Mouse (Mus musculus) testis, adult 2 months (tissue): ENCODE data around the gene Med27. TPM values are rescaled to one million over a fixed set of nuclear protein-coding genes. Genes with fewer than 3 reads are reported as not detected.
A peak's percentile ranks its signal among the peaks of the same experiment; 100 is the strongest.

Source experiments
- H3K27ac ChIP-seq: fragments of 200-500 bp; 2 replicates; pipeline ENCODE4 v1.5.1; 2012; ENCODE audit warnings: low read depth, low read length; ENCODE audit not compliant: control insufficient read depth, insufficient read depth
- H3K27me3 ChIP-seq: fragments of 200-500 bp; 2 replicates; pipeline ENCODE4 v1.6.1; 2012; ENCODE audit warnings: mild to moderate bottlenecking, low read length, moderate library complexity; ENCODE audit not compliant: control insufficient read depth, insufficient read depth
- H3K36me3 ChIP-seq: fragments of 200-500 bp; 2 replicates; pipeline ENCODE4 v1.6.1; 2012; ENCODE audit warnings: mild to moderate bottlenecking, low read length; ENCODE audit not compliant: control insufficient read depth, insufficient read depth
- H3K4me1 ChIP-seq: fragments of 200-500 bp; 2 replicates; pipeline ENCODE4 v1.6.1; 2012; ENCODE audit warnings: low read length; ENCODE audit not compliant: control insufficient read depth, insufficient read depth
- H3K4me3 ChIP-seq: fragments of 200-500 bp; 2 replicates; pipeline ENCODE4 v1.5.1; 2012; ENCODE audit warnings: low read depth, mild to moderate bottlenecking, low read length, moderate library complexity, mixed read lengths; ENCODE audit not compliant: control insufficient read depth
- CTCF ChIP-seq: fragments of 200-500 bp; IDR thresholded peaks from 2 replicates; pipeline ENCODE4 v1.5.1; 2012; ENCODE audit warnings: low read depth, mild to moderate bottlenecking, inconsistent platforms, low read length, moderate library complexity; ENCODE audit not compliant: control insufficient read depth, insufficient read depth, insufficient replicate concordance
- POLR2A ChIP-seq: fragments of 200-500 bp; IDR thresholded peaks from 2 replicates; pipeline ENCODE4 v1.6.1; 2012; ENCODE audit warnings: low read depth, mild to moderate bottlenecking, inconsistent platforms, low read length, moderate library complexity; ENCODE audit not compliant: control insufficient read depth
- polyA plus RNA-seq: library from polyadenylated mRNA; depleted of rRNA; stranded (reverse); fragments of >200 nt; gene quantifications from 2 replicates; pipeline ENCODE4 v1.2.3, GENCODE M21; 2012; rRNA removed

The Med27 gene
- 35.5 and 39.1 TPM in 2 replicates for polyA plus RNA-seq

DNA sequence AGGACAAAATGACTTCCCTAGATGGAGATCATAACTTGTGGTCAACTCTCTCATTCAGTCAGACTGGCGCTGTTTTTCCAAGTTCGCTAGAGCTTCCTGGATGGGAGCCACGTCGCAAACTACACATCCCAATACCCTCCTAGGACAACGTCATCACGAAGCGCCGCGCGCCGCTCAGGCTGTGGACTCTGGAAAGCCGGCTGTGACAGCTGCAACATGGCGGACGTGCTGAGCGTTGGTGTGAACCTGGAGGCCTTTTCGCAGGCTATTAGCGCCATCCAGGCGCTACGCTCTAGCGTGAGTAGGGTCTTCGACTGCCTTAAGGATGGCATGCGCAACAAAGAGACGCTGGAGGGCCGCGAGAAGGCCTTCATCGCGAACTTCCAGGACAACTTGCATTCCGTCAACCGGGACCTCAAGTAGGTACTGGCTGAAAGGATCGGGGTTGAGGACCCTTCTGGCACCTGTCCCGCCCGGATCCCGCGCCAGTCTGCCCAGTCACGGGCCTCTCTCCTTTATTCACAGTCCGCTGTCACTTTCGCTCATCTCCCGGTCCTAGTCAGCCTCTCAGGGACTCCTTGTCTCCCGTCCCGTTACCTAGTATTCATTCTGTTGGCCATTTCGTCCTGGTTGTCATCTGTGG is at the start of gene Med27:
TSS of gene Med27 (plus strand) at position 191 of the 643 bp plus-strand sequence.
- Histone ChIP-seq H3K4me1 (peaks cover 3% of the 10 kb centered on the region), H3K4me3 (peak within 1 kb of the TSS; percentile 100), H3K27ac (peak within 1 kb of the TSS; percentile 88), H3K27me3 (no peaks in the 10 kb centered on the region), H3K36me3 (no peaks in the 10 kb centered on the region; the same call in 1 of the 2 replicates)
- TF ChIP-seq POLR2A = peak; percentile 86
- peak; percentile 2; the same call in 1 of the 2 replicates for TF ChIP-seq CTCF

DNA sequence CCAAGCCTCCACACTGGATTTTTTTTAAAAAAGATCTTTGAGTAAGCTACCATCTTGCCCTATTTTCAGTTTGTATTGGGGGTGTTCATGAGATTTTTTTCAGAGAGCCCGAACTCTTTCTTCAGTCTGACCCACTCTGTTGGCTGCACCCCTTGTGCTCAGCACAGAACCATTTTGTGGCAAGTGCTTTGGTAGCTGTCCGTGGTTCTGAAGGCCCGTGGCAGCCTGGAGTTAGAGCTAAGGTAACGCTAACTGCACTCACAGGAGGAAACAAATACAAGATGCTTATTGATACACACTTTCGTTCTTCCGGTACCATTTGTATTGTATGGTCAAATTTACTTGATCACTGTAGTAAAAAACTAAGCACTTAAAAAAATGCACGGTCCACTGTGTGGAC is 36.7 kb upstream of the Med27 start:
- Histone ChIP-seq H3K27ac (no peak overlapping the region), H3K4me3 (no peak overlapping the region), H3K36me3 (no peaks in the 10 kb centered on the region), H3K27me3 (no peaks in the 10 kb centered on the region), H3K4me1 (no peaks in the 10 kb centered on the region)
- TF ChIP-seq CTCF (no peak), POLR2A (no peak)

DNA sequence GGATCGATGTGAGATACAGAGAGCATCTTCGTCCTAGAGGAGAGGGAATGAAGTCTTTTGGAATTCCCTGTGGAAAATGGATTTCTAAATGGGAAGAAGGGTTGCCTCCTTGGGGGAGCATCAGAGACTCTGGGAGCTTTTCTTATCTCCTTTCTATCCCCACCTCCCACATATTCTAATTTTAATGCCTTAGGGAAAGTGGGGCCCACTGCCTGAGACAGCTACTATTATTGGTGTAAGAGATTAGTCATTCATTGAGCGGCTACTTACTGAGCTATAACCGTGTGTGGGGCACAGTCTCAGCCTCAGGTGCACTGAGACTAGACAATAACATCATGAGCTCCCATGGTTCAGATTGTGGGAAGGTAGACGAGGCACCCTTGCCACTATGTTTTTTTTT is 34.6 kb upstream of the Med27 start:
- TF ChIP-seq POLR2A (no peak), CTCF (no peak)
- Histone ChIP-seq H3K36me3 (no peaks in the 10 kb centered on the region), H3K27me3 (no peaks in the 10 kb centered on the region), H3K4me3 (no peak overlapping the region), H3K4me1 (no peaks in the 10 kb centered on the region), H3K27ac (no peak overlapping the region)

DNA sequence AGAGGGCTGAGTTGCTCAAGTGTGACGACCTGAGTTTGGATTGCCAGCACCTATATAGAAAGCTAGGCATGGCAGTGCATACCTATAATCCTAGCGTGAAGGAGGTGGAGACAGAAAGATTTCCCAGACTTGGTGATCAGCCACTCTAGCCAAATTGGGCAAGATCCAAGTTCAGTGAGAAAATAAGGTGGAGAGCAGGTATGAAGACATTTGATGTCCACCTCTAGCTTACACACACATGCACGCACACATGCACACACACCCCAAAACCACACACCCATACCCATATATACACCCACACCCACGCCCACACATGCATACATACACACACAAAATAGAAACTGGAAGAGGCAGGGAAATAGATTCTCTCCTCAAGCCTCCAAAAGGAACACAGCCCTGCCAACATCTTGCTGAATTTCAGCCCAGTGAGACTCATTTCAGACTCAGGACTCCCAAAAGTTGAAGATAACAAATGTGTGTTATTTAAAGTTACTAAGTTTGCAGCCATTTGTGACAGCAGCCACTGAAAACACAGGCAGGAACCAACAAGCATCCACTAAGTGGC is 28.6 kb upstream of the Med27 start:
- no peak for TF ChIP-seq CTCF
- no peak for TF ChIP-seq POLR2A
- H3K4me1 ChIP-seq = no peaks in the 10 kb centered on the region
- no peak overlapping the region for H3K27ac ChIP-seq
- H3K4me3 ChIP-seq = no peak overlapping the region
- H3K36me3 ChIP-seq = no peaks in the 10 kb centered on the region
- H3K27me3 ChIP-seq = no peaks in the 10 kb centered on the region

DNA sequence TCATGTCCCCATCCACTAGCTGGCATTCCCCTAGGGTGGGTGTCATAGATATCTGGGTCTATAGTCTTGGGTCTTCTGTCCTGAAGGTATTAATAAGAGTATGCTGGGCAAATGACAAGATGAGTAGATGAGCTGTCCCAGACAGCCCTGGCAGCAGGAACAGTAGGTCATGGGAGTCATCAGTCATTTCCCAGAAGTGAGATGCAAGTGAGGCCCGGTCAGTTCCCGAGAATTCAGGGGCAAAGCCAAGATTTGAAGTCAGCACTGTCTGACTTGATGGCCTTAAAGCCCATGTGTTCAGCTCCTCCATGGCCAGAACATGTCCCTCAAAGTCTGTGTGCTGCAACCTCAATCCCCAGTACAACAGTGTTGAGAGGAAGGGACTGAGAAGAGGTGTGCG is 28.0 kb upstream of the Med27 start:
- Histone ChIP-seq H3K27me3 (no peaks in the 10 kb centered on the region), H3K4me1 (no peaks in the 10 kb centered on the region), H3K36me3 (no peaks in the 10 kb centered on the region), H3K27ac (no peak overlapping the region), H3K4me3 (no peak overlapping the region)
- no peak for TF ChIP-seq POLR2A
- no peak for TF ChIP-seq CTCF

DNA sequence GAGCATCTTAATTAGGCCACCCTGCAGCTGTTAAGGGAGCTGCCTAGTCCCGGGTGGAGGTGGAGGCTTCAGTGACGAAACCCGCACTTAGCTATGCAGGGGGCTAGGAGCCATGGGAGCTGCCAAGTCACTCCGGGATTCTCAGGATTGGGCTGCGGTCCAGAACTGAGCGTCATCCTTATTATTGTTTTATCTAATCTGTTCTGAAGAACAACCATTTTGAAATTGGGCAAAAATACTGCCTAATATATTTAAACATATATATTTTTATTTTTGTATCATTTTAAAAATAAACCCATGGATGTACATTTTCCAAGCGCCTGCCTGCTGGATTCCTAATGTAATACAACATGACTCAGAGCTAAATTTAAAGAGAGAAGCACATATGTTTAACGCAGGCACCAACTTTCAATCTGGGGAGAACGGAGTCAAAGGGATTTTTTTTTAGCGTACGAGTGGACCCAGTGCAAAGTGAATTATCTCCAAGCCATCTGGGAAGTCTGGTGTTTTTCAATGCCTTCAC is 26.3 kb upstream of the Med27 start:
- no peaks in the 10 kb centered on the region for H3K36me3 ChIP-seq
- H3K27ac ChIP-seq = no peak overlapping the region
- H3K27me3 ChIP-seq = no peaks in the 10 kb centered on the region
- TF ChIP-seq POLR2A (no peak), CTCF (no peak)
- H3K4me3 ChIP-seq = no peak overlapping the region
- H3K4me1 ChIP-seq = no peaks in the 10 kb centered on the region

DNA sequence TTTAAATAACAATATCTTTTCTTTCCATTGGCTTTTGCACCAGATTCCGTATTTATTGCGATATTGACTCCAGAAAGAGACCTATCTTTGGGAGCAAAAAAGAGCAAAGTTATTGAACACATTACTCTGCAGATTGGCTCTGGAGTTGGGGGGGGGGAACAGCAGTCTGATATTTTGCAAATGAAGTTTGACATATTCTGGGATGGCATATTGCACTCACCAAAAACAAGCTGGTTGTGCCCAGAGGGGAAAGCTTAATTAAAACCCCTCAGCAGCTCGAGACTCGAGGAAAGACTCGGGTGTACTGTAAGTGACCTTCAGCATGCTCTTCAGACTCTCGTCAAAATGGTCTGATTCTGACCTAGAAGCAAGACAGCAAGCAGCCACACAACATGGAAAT is 25.8 kb upstream of the Med27 start:
- H3K27ac ChIP-seq = no peak overlapping the region
- H3K36me3 ChIP-seq = no peaks in the 10 kb centered on the region
- H3K4me3 ChIP-seq = no peak overlapping the region
- TF ChIP-seq CTCF = no peak
- TF ChIP-seq POLR2A = no peak
- no peaks in the 10 kb centered on the region for H3K4me1 ChIP-seq
- no peaks in the 10 kb centered on the region for H3K27me3 ChIP-seq

DNA sequence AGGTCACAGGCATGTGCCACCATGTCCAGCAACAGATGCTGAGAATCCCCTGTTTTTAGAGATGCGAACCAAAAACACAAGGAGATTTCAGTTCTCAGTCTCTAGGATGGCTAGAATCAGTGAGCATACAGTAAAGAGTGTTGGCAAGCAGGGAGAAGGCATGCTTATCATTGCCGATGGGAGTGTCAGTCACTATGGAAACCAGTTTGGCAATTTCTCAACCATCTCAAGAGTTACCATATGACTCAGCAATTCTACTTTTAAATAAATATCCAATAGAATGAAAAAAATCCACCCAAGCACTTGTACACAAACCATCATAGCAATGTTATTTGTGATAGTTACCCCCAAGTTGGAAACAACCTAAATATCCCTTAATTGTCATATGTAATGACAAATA is 22.2 kb upstream of the Med27 start:
- no peaks in the 10 kb centered on the region for H3K4me1 ChIP-seq
- no peak overlapping the region for H3K27ac ChIP-seq
- TF ChIP-seq CTCF (no peak), POLR2A (no peak)
- no peaks in the 10 kb centered on the region for H3K36me3 ChIP-seq
- H3K27me3 ChIP-seq = no peaks in the 10 kb centered on the region
- no peak overlapping the region for H3K4me3 ChIP-seq
